Mouse (Mus musculus) ES-E14 (cell line): ENCODE results near the gene Gnl1.
"Not testable (repeated sequence)": the region's sequence is repeated elsewhere in the genome, so short reads cannot be mapped to it uniquely, and the experiment has no call there.

Experiments
- CHD2 ChIP-seq: IDR thresholded peaks from 2 replicates; pipeline ENCODE4 v1.6.1; 2014; ENCODE audit warnings: mild to moderate bottlenecking, low read depth, low read length, inconsistent platforms
- MAFK ChIP-seq: IDR thresholded peaks from 2 replicates; pipeline ENCODE4 v1.6.1; 2014; ENCODE audit warnings: mild to moderate bottlenecking, low read depth, low read length, inconsistent platforms; ENCODE audit not compliant: insufficient read depth
- ZC3H11A ChIP-seq: IDR thresholded peaks from 2 replicates; pipeline ENCODE4 v1.6.1; 2012; ENCODE audit warnings: low read depth, mild to moderate bottlenecking, inconsistent platforms, low read length, borderline replicate concordance
- ZNF384 ChIP-seq: IDR thresholded peaks from 2 replicates; pipeline ENCODE4 v1.6.1; 2012; ENCODE audit warnings: low read depth, low read length, inconsistent platforms

- TF ChIP-seq CHD2, ZNF384, ZC3H11A, MAFK: not testable (repeated sequence)
These were observed 27.1 kb upstream of the Gnl1 start for GRCm38 (mm10) chr17:35952559-35952958.
